Mouse (Mus musculus) spleen, adult 2 months (tissue): ENCODE data around the gene Cttnbp2. TPM values are rescaled to one million over a fixed set of nuclear protein-coding genes. Genes with fewer than 3 reads are reported as not detected.

Experiments
- DNase-seq, 2 experiments: peaks; one replicate each; pipeline versions ENCODE4 v3.0.0 to v3.0.0-alpha.2; 2012 to 2021; ENCODE audit warnings: low spot score in 2 of 2, low read depth in 1 of 2
- H3K27ac ChIP-seq: fragments of 200-500 bp; 2 replicates; pipeline ENCODE4 v1.5.1; 2012; ENCODE audit warnings: low read length, inconsistent platforms; ENCODE audit not compliant: insufficient read depth
- H3K27me3 ChIP-seq: fragments of 200-500 bp; 2 replicates; pipeline ENCODE4 v1.6.1; 2012; ENCODE audit warnings: mild to moderate bottlenecking, moderate library complexity, low read length, inconsistent platforms; ENCODE audit not compliant: control insufficient read depth, insufficient read depth
- H3K36me3 ChIP-seq: fragments of 200-500 bp; 2 replicates; pipeline ENCODE4 v1.6.1; 2012; ENCODE audit warnings: mild to moderate bottlenecking, low read length, inconsistent platforms; ENCODE audit not compliant: control insufficient read depth, insufficient read depth
- H3K4me1 ChIP-seq: fragments of 200-500 bp; 2 replicates; pipeline ENCODE4 v1.6.1; 2011; ENCODE audit warnings: inconsistent platforms; ENCODE audit not compliant: control insufficient read depth, insufficient read depth, insufficient read length
- H3K4me3 ChIP-seq: fragments of 200-500 bp; 2 replicates; pipeline ENCODE4 v1.5.1; 2011; ENCODE audit warnings: mild to moderate bottlenecking, inconsistent platforms; ENCODE audit not compliant: insufficient read depth, insufficient read length; ENCODE audit errors: extremely low read depth
- CTCF ChIP-seq: fragments of 200-500 bp; IDR thresholded peaks from 2 replicates; pipeline ENCODE4 v1.5.1; 2011; ENCODE audit warnings: mild to moderate bottlenecking, inconsistent platforms; ENCODE audit not compliant: insufficient read depth, insufficient read length, insufficient replicate concordance; ENCODE audit errors: extremely low read depth
- POLR2A ChIP-seq: fragments of 200-500 bp; IDR thresholded peaks from 2 replicates; pipeline ENCODE4 v1.6.1; 2011; ENCODE audit warnings: low read depth, low read length, inconsistent platforms
- WGBS: fragments of 180-500 bp; shearing (Covaris S2); methylation state at CpG from one replicate; pipeline ENCODE4 v1.1.7; 2018; 5-methylcytosine and 5-hydroxymethylcytosine counted together
- polyA plus RNA-seq: library from polyadenylated mRNA; depleted of rRNA; stranded (reverse); fragments of >200 nt; gene quantifications from 2 replicates; pipeline ENCODE4 v1.2.3, GENCODE M21; 2012

Gene Cttnbp2
- polyA plus RNA-seq, 1 experiment = 0.70 TPM

DNA sequence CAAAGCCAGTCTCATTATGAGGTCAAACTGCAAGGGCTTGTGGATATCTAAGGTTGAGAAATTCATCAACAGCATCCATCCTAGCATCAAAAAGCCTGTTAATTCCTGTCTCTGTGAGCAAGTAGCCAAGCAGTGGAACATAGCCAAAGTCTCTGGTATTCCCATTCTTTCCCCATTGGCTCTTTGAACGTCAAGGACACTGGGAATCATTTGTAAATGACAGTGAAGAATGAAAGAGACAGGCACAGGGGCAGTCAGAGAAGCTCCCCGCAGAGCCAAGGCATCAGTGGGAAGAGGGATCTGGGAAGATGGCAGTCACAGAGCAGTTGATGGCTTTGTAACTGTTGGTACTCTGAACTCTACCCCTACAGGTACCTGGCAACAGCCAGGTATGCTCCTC lies 46.9 kb downstream of the Cttnbp2 start:
- Histone ChIP-seq H3K4me3 (no peak overlapping the region), H3K27me3 (no peaks in the 10 kb centered on the region), H3K27ac (no peak overlapping the region), H3K4me1 (no peaks in the 10 kb centered on the region), H3K36me3 (no peaks in the 10 kb centered on the region)
- DNase-seq = no peak
- WGBS = 77% methylated on average over 2 of the region's 2 CpGs
- TF ChIP-seq POLR2A = no peak
- no peak for TF ChIP-seq CTCF

DNA sequence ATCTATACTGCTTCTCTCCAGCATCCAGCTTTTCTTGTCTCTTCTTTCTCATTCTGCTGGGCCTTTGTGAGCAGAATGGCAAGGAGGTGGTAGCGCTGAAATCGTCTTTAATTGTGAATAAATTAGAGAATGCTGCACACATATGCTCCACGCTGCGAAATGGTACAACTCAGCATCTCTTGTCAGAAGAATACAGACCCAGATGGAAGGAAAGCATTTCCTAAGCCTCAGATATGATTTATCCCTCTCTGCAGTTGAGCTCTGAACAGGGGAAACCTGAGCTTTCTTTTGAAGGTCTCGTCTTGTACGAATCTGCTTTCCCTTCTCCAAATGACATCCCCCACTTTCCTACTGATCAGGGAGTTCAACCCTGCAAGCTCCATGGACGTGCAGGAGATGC lies 48.4 kb downstream of the Cttnbp2 start:
- no peak overlapping the region for H3K4me3 ChIP-seq
- H3K4me1 ChIP-seq = no peaks in the 10 kb centered on the region
- TF ChIP-seq POLR2A (no peak), CTCF (no peak)
- 78% methylated on average over 7 of the region's 7 CpGs for WGBS
- no peak overlapping the region for H3K27ac ChIP-seq
- no peaks in the 10 kb centered on the region for H3K27me3 ChIP-seq
- no peak for DNase-seq
- H3K36me3 ChIP-seq = no peaks in the 10 kb centered on the region

DNA sequence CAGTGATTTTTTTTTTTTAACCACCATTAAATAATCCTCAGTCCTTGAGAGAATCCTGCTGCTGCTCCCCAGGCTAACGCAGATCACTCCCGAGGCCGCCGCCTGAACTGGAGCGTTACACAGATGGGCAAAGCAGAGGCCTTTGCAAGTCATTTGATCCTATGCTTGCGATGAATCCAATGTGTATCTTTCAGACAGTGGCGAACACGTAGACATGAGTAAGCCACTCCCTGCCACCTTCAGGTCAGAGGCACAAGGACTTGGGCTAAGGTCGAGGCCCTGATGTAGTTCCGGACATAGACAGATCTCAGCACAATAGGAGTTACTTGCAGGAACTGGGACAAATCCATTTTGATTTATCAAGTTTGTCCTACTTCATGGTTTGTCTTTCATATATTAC lies 49.0 kb downstream of the Cttnbp2 start:
- no peak for DNase-seq
- WGBS = 92% methylated on average over 10 of the region's 10 CpGs
- Histone ChIP-seq H3K27me3 (no peaks in the 10 kb centered on the region), H3K4me1 (no peaks in the 10 kb centered on the region), H3K27ac (no peak overlapping the region), H3K36me3 (no peaks in the 10 kb centered on the region), H3K4me3 (no peak overlapping the region)
- TF ChIP-seq POLR2A (no peak), CTCF (no peak)

DNA sequence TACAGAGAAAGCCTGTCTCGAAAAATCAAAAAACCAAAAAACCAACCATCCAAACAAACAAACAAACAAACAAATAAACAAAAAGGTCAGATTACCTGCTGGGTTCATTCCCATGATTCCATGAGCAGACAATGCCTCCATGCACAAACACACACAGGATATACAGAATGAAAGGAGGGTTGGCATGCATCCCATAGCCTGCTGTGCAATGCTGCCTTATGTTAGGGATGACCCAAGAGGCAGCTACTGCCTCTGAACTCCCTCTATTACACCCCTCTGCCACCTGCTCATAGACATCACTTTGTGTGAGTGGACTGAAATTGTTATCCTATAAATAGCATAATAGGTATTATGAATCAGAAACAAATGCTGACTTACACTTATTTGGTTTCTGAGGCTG lies 55.0 kb downstream of the Cttnbp2 start:
- Histone ChIP-seq H3K4me1 (no peaks in the 10 kb centered on the region), H3K27ac (no peak overlapping the region), H3K36me3 (no peaks in the 10 kb centered on the region), H3K4me3 (no peak overlapping the region), H3K27me3 (no peaks in the 10 kb centered on the region)
- no peak for DNase-seq
- 63% methylated on average over 1 of the region's 1 CpGs for WGBS
- no peak for TF ChIP-seq POLR2A
- no peak for TF ChIP-seq CTCF

DNA sequence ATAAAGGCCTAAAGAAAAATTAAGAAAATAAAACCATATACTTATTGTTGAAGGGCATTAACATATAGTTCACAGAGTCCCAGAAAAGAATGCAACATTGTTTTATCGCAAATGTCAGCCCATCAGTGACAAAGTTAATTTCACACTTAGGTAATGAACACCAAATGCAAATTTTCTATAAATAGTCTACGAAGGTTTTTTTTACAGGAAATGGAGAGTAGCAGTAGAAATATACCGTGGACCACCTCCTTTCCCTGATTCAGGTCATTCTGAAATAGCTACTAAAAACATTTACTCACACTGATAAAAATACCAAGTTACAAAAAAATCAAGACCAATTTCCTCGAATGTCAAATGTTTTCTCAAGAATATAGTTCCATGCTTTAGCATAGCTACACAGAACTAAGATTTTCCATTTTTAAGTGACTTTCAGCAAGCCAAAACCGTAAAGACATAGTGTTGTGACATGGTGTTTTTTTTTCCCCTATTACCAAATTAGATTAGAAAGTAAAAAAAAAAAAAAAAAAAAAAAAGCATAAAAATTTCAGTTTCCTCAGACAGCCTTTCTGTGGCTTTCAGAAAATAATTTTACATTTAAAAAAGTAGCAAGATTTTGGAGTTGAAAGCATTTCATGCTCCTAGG lies 64.0 kb downstream of the Cttnbp2 start:
- no peaks in the 10 kb centered on the region for H3K36me3 ChIP-seq
- WGBS = 69% methylated on average over 5 of the region's 5 CpGs
- no peak for DNase-seq
- TF ChIP-seq CTCF = no peak
- no peak for TF ChIP-seq POLR2A
- no peak overlapping the region for H3K27ac ChIP-seq
- H3K4me1 ChIP-seq = no peaks in the 10 kb centered on the region
- no peaks in the 10 kb centered on the region for H3K27me3 ChIP-seq
- H3K4me3 ChIP-seq = no peak overlapping the region

DNA sequence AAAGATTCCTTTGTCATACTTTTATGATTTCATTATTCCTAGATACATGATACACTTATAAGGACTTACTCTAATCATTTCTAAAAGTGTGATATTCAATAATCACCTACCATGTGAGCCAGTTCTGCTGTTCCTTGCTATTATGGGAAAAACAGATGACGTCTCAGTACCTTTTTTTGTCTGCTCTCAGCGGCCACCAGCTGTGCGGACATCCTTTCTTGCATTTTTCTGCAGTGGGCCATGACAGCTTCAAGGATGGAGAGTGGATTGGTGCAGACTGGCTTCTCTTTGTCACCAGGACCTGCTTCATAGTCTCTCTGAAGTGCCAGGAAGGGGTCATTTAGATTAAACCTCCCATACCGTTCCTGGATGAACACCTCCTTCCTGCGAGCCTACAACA lies 66.6 kb downstream of the Cttnbp2 start:
- no peaks in the 10 kb centered on the region for H3K4me1 ChIP-seq
- no peak overlapping the region for H3K4me3 ChIP-seq
- no peaks in the 10 kb centered on the region for H3K36me3 ChIP-seq
- no peak for TF ChIP-seq POLR2A
- TF ChIP-seq CTCF = no peak
- 85% methylated on average over 5 of the region's 5 CpGs for WGBS
- H3K27me3 ChIP-seq = no peaks in the 10 kb centered on the region
- no peak overlapping the region for H3K27ac ChIP-seq
- no peak for DNase-seq

DNA sequence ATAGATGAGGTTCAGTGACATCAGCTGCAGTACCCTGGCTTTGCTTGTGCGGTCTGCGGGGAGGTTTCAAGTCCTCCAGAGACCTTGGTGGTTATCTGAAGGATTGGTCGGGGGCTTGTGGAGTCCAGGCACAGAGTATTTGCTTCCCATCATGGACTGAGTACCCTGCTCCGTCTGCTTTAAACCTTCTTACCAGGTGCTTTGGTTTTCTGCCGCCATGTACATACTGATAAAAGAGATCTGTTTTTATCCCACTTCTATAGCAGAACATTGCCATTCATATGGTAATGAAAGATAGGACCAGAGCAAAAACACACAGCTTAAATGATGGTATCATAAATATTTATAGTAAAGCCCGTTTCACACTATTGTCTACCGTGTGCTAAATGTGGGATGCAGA lies 67.7 kb downstream of the Cttnbp2 start:
- Histone ChIP-seq H3K27me3 (no peaks in the 10 kb centered on the region), H3K4me3 (no peak overlapping the region), H3K27ac (no peak overlapping the region), H3K36me3 (no peaks in the 10 kb centered on the region), H3K4me1 (no peaks in the 10 kb centered on the region)
- TF ChIP-seq POLR2A (no peak), CTCF (no peak)
- 90% methylated on average over 7 of the region's 7 CpGs for WGBS
- no peak for DNase-seq

DNA sequence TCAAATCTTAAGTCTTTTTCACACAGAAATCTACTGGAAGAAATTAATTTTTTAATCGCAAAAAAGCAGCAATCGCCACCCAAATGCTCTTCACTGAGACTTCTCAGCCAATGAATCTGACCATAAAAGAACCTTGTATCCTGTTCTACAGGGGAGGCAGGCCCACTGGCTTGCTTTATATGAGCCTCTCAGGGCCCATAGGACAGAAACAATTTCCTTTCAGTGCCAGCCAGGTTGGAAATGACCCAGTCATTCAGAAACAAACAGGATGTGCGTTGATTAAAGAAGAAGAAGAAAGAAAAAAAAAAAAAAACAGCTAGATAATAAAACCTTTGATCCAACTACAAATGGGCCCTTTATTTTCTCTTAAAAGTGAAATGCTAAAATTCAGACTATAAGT lies 68.3 kb downstream of the Cttnbp2 start:
- no peak for TF ChIP-seq CTCF
- no peak overlapping the region for H3K27ac ChIP-seq
- H3K4me3 ChIP-seq = no peak overlapping the region
- H3K36me3 ChIP-seq = no peaks in the 10 kb centered on the region
- WGBS = 77% methylated on average over 3 of the region's 3 CpGs
- no peak for DNase-seq
- no peaks in the 10 kb centered on the region for H3K4me1 ChIP-seq
- no peaks in the 10 kb centered on the region for H3K27me3 ChIP-seq
